Mouse (Mus musculus) NIH3T3 (cell line): Measurements from ENCODE around the gene Gm11733.

Source experiments
- DNase-seq: peaks from one replicate; pipeline ENCODE4 v3.0.0-alpha.2; 2012; ENCODE audit warnings: low read depth

Gm11733 gene

DNA sequence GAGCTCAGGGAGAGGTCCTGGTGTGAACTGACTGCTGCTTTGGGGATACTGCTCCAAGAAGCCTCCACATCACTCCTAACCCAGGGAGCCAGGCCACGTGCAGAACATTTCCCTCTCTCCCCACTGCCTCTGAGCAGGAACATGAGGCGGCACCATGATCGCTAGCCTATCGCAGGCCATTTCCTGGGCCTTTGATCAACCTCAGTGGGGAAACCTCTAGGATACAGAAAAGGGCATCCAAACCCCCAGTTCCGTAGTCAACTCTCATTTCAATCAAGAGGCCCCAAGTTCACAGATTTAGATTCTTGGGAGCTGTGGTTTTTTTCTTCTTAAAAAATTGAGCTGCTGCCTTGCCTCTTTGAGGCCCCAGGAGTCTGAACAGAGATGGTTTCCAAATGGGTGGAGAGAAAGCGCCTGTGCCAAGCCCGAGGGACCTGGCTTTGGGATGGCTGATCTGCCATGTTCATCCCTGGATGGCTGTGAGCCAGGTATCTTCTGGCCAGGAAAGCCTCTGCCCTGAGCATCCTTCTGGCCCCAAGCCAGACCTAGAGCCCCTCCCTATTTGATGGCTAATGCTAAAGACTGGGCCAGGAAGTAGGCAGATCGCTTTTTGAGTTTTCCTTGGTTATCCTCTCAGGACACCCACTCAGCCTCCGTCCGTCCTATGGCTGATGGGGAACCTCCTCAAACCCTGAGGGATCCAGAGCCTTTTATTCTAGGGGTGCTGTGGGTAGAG is 5.7 kb upstream of the Gm11733 start:
- peak; percentile 29 for DNase-seq

GRCm38 (mm10) chr11:117479007-117479719 is 5.0 kb upstream of the Gm11733 start:
- peak; percentile 70 for DNase-seq

DNA sequence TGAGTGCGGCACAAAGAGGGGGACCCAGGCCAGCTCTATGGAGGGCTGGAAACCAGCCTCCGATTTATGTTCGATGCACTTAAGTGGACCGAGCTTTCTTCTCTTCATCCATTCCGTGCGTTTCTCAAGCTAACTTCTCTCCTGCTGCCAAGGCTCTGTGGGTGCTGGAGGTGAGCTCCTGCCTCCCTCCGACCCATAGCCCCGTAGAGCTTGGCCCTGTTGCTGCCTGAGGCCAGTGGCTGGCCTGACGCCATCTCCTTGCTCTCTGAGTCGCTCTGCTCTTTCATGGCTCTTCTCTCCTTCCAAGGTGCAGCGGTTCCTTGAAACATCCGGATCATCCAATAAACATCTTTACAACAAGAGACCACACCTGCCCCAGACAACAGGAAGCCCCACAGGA is 4.4 kb upstream of the Gm11733 start:
- peak; percentile 54 for DNase-seq

DNA sequence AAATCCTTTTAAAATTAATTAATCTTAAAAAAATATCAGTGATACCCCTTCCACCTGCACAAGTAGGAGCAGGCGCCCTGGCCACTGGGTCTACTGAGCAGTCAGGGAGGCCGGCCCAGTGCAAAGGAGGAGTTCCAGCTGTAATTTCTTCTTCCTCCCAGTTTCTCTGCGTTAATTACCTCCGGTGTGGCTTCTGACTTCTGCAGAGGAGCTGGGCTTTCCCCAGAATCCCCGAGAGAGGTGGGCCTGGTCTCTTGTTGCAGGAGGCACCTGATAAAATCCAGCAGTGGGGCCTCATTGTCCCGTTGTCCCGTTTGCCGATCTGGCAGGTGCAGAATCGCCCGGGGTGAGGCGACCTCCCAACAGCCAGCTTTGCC is 1.9 kb upstream of the Gm11733 start:
- no peak for DNase-seq

DNA sequence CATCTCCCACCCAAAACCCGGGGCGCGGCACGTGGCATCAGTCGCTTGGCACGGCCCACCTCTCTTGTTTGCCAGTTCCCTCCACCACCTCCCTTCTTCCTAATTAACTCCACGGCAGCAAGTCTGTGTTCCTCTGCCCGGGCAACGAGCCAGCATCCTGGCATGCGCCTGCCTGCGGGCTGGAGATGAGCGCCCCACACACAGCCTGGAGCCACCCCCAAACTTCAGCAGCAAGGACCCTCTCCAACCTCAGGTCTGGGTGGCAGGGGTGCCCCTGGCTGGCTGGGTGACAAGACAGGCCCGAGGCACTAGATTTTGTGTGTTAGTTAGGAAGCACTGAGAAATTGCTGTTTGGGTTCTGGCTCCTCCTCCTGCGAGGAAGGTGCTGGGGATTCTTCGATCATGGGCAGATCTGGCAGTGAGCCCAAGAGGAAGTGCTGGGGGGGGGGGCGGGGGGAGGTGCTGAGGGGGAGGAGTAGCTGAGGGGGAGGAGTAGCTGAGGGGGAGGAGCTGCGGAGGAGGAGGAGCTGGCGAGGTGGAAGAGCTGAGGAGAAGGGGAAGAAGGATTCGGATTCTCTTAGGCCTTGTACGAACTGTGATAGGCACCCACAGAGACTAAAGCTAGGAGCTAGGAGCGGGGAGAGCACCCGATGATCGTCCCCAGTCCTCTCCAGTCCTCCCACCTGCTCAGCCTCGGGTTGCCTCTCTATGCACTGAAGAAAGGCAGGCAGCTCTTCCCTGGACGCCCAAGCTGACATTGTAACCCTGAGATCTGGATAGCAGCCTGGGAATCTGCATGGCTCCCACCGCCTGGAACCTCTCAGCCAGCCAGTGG is 1.3 kb upstream of the Gm11733 start:
- peak; percentile 57 for DNase-seq

- DNase-seq: no peak
Measured at GRCm38 (mm10) chr11:117491408-117492208, 7.4 kb downstream of the Gm11733 start.

DNA sequence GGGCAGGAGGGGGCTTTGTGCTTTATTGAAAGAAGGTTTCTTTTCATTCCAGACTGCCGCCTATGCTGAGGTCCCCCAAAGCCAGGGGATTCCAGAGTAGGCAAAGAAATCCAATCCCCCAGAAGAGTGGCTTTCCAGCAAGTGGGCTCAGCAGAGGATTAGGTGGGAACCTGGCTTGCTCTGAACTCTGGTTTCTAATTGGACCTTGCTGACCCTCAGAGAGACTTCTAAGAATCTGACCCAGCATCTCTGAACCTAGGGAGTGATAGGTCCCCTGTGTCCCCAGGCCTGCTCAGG is 8.0 kb downstream of the Gm11733 start:
- no peak for DNase-seq

DNA sequence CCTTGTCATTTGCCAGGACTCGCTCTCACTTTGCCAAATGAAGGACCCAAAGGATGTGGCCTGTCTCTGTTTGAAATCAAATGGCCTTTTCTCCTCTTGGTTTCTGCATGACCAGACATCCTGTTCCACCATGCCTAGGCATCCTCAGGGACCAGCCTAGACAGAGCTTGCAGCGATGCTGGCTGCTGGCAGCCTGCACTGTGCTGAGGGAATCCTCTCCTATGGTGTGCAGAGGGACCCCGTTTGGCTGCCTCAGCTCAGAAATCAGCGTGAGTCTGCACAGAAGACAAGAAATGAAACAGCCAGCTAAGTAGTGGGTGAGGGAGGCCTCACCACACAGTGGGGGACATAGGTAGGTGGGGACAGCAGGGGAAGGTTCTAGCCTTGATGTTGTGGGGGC is 12.6 kb downstream of the Gm11733 start:
- no peak for DNase-seq

DNA sequence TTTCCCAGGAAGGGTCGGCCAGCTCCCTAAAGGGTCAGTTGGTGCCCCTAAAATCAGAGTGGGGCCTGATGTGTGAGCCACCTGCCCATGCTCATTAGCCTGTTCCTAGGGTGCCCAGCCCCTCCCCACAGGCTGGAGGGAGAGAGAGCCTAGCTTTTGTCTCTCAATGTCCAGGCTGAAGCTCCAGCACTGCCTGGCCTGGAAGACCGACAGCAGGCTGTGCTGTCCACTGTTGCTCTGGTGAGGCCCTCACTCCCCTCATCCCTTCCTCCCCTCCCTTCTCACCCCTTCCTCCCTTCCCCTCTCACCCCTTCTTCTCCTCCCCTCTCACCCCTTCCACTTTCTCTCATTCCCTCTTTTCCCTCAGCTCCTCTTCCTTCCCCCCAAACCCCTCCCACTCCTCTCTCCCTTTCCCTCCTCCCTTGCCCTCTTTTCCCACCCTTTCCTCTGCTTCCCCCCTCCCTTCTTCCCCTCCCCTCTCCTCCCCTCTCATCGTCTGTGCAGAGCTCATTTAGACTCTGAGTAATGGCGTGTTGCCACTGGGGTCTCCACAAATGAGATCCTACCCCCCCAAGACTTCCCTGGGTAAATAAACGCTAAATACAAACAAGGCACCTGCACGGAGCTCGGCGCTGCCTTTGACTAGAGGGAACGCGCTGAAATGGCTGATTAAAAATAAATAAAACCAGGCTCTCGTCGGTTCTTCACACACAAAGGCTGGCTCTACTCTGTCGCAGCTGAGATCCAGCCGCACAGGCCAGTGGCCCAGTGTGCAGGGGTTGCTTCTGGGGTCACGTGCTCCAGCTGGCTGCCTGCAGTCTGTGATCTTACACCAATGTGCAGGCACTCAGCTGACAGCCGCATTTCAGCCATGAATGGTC is 13.3 kb downstream of the Gm11733 start:
- DNase-seq: peak; percentile 9

DNA sequence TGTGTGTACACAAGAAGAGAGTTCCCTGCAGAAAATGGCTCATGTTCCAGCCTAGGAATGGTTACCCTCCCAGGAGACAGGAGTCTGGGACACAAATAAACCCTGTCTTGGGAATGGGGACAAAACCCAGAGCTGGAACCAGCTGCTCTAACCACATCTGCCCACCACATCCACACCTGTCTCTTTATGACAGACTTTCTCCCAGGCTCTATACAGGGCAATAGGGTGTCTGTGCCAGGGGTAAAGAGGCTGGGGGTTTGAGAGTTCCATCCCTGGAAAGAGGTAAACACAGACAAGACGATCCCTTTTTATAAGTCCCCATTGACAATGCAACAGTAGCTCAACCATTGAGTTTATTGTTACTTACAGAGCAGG is 14.0 kb downstream of the Gm11733 start:
- no peak for DNase-seq

GRCm38 (mm10) chr11:117508972-117509371 is 24.8 kb downstream of the Gm11733 start:
- no peak for DNase-seq

GRCm38 (mm10) chr11:117515718-117516421 is 31.7 kb downstream of the Gm11733 start:
- DNase-seq: peak; percentile 13

DNA sequence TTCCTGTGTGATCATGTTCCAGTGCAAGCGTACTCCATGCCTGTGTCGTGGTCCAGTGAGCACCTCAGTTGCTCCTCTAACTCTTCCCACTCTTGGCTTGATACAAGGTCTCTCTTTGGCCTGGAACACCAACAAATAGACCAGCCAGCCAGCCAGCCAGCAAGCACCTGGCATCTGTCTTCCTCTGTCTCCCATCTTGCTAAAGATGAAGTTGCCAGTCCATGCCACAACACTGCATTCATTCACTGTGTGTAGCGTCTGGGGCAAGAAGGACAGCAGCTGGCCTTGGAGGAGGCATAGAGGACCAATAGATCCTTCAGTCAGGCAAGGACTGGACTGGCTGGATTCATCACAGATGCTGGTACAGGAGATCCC is 32.2 kb downstream of the Gm11733 start:
- no peak for DNase-seq

GRCm38 (mm10) chr11:117521906-117522780 is 38.0 kb downstream of the Gm11733 start:
- DNase-seq: no peak

GRCm38 (mm10) chr11:117522879-117523519 is 38.8 kb downstream of the Gm11733 start:
- DNase-seq: peak; percentile 30

GRCm38 (mm10) chr11:117525606-117526349 is 41.6 kb downstream of the Gm11733 start:
- DNase-seq: no peak

- DNase-seq: no peak
Measured at GRCm38 (mm10) chr11:117532374-117532773, 48.2 kb downstream of the Gm11733 start.

GRCm38 (mm10) chr11:117534912-117535311 is 50.7 kb downstream of the Gm11733 start:
- DNase-seq: peak; percentile 60
